Mouse (Mus musculus): ENCODE data around the gene Gm49630. TPM values are rescaled to one million over a fixed set of nuclear protein-coding genes. Genes with fewer than 3 reads are reported as not detected.
"Not testable (repeated sequence)": the region's sequence is repeated elsewhere in the genome, so short reads cannot be mapped to it uniquely, and the experiment has no call there.

The Gm49630 gene
- polyA plus RNA-seq, 1 experiment from 2014 or later, result not detected

GRCm38 (mm10) chr17:7360749-7361465 lies 10.9 kb downstream of the Gm49630 start:
- not testable (repeated sequence) for H3K27me3 ChIP-seq; H3K4me2 ChIP-seq; H3K36me3 ChIP-seq (replicated peaks); H3K4me3 ChIP-seq (replicated peaks); H3K27ac ChIP-seq; H3K9ac ChIP-seq; H3K4me1 ChIP-seq; H3K9me3 ChIP-seq; ATAC-seq (ENCODE audit: low FRiP score)
- 88% methylated on average over 9 of the region's 9 CpGs for WGBS

- not testable (repeated sequence) for H3K27ac ChIP-seq; H3K4me1 ChIP-seq; H3K9me3 ChIP-seq; H3K4me3 ChIP-seq (replicated peaks); H3K9ac ChIP-seq; H3K36me3 ChIP-seq (replicated peaks); H3K27me3 ChIP-seq; H3K4me2 ChIP-seq; ATAC-seq (ENCODE audit: low FRiP score)
- WGBS, result 78% methylated on average over 4 of the region's 4 CpGs
Measured at GRCm38 (mm10) chr17:7359806-7360205, 12.0 kb downstream of the Gm49630 start.

GRCm38 (mm10) chr17:7352596-7352995 lies 19.2 kb downstream of the Gm49630 start, which contains the start of gene Ttll2:
Gene Ttll2 (minus strand): TSS chr17:7352696.
- not testable (repeated sequence) for ATAC-seq (ENCODE audit: low FRiP score)

GRCm38 (mm10) chr17:7348765-7349164 lies 23.0 kb downstream of the Gm49630 start:
- H3K4me1 ChIP-seq; H3K27me3 ChIP-seq; H3K4me2 ChIP-seq; ATAC-seq (ENCODE audit: low FRiP score); H3K9me3 ChIP-seq; H3K4me3 ChIP-seq (replicated peaks); H3K27ac ChIP-seq; H3K36me3 ChIP-seq (replicated peaks); H3K9ac ChIP-seq: not testable (repeated sequence)
- WGBS, result 68% methylated on average over 2 of the region's 3 CpGs

More at GRCm38 (mm10) chr17:7352596-7352995, 19.2 kb downstream of the Gm49630 start, which contains the start of gene Ttll2:
- H3K9ac ChIP-seq; H3K4me1 ChIP-seq; H3K4me2 ChIP-seq; H3K27ac ChIP-seq; H3K36me3 ChIP-seq (replicated peaks); H3K9me3 ChIP-seq; H3K27me3 ChIP-seq; H3K4me3 ChIP-seq (replicated peaks): not testable (repeated sequence)
- WGBS, result 92% methylated on average over 1 of the region's 1 CpGs

GRCm38 (mm10) chr17:7337381-7337780 lies 34.4 kb downstream of the Gm49630 start:
- not testable (repeated sequence) for H3K27me3 ChIP-seq

GRCm38 (mm10) chr17:7332745-7333144 lies 39.0 kb downstream of the Gm49630 start:
- not testable (repeated sequence) for H3K27me3 ChIP-seq

More at GRCm38 (mm10) chr17:7337381-7337780, 34.4 kb downstream of the Gm49630 start:
- not testable (repeated sequence) for H3K36me3 ChIP-seq (replicated peaks); H3K9me3 ChIP-seq; H3K27ac ChIP-seq; H3K9ac ChIP-seq; H3K4me2 ChIP-seq; H3K4me1 ChIP-seq; ATAC-seq (ENCODE audit: low FRiP score); H3K4me3 ChIP-seq (replicated peaks)
- WGBS, result 85% methylated on average over 7 of the region's 9 CpGs

GRCm38 (mm10) chr17:7326415-7326814 lies 45.4 kb downstream of the Gm49630 start:
- H3K27me3 ChIP-seq; H3K4me1 ChIP-seq; H3K27ac ChIP-seq; H3K36me3 ChIP-seq (replicated peaks); H3K4me2 ChIP-seq; H3K4me3 ChIP-seq (replicated peaks); ATAC-seq (ENCODE audit: low FRiP score); H3K9me3 ChIP-seq; H3K9ac ChIP-seq: not testable (repeated sequence)
- 87% methylated on average over 6 of the region's 8 CpGs for WGBS

More at GRCm38 (mm10) chr17:7332745-7333144, 39.0 kb downstream of the Gm49630 start:
- H3K36me3 ChIP-seq (replicated peaks); H3K4me3 ChIP-seq (replicated peaks); ATAC-seq (ENCODE audit: low FRiP score); H3K9ac ChIP-seq; H3K4me1 ChIP-seq; H3K9me3 ChIP-seq; H3K4me2 ChIP-seq; H3K27ac ChIP-seq: not testable (repeated sequence)
- WGBS, result 82% methylated on average over 2 of the region's 5 CpGs

GRCm38 (mm10) chr17:7324346-7324745 lies 47.4 kb downstream of the Gm49630 start, which contains the start of gene Tcp10a:
Gene Tcp10a (plus strand): TSS chr17:7324646.
- not testable (repeated sequence) for H3K4me2 ChIP-seq; H3K27me3 ChIP-seq; H3K27ac ChIP-seq; H3K9me3 ChIP-seq; ATAC-seq (ENCODE audit: low FRiP score); H3K4me3 ChIP-seq (replicated peaks); H3K4me1 ChIP-seq; H3K36me3 ChIP-seq (replicated peaks); H3K9ac ChIP-seq
- WGBS, result 97% methylated on average over 5 of the region's 5 CpGs

- WGBS, result 91% methylated on average over 6 of the region's 6 CpGs
- ATAC-seq (ENCODE audit: low FRiP score); H3K4me1 ChIP-seq; H3K9me3 ChIP-seq; H3K27ac ChIP-seq; H3K9ac ChIP-seq; H3K36me3 ChIP-seq (replicated peaks); H3K4me3 ChIP-seq (replicated peaks); H3K4me2 ChIP-seq; H3K27me3 ChIP-seq: not testable (repeated sequence)
Measured at GRCm38 (mm10) chr17:7319789-7320188, 52.0 kb downstream of the Gm49630 start.

- 92% methylated on average over 7 of the region's 8 CpGs for WGBS
- H3K9me3 ChIP-seq; ATAC-seq (ENCODE audit: low FRiP score); H3K9ac ChIP-seq; H3K4me1 ChIP-seq; H3K36me3 ChIP-seq (replicated peaks); H3K4me3 ChIP-seq (replicated peaks); H3K27me3 ChIP-seq; H3K4me2 ChIP-seq; H3K27ac ChIP-seq: not testable (repeated sequence)
Measured at GRCm38 (mm10) chr17:7315693-7316382, 55.9 kb downstream of the Gm49630 start.

- not testable (repeated sequence) for H3K4me2 ChIP-seq; H3K4me3 ChIP-seq (replicated peaks); H3K27me3 ChIP-seq; H3K27ac ChIP-seq; H3K9me3 ChIP-seq; H3K36me3 ChIP-seq (replicated peaks); H3K9ac ChIP-seq; H3K4me1 ChIP-seq
- peak; percentile 83 for ATAC-seq (ENCODE audit: low FRiP score)
- WGBS, result 59% methylated on average over 8 of the region's 8 CpGs
Measured at GRCm38 (mm10) chr17:7306278-7307196, 65.2 kb downstream of the Gm49630 start.
